Mouse (Mus musculus) CD8-positive naive resting alpha-beta T cell, adult 2 months (primary cell): ENCODE data around the gene Cyp2t4.
A peak's percentile ranks its signal among the peaks of the same experiment; 100 is the strongest.

ENCODE experiments used
- DNase-seq, 2 experiments: peaks; one replicate each; pipeline ENCODE4 v3.0.0; 2022; ENCODE audit warnings: low read depth in 2 of 2, low spot score in 2 of 2

The Cyp2t4 gene

GRCm38 (mm10) chr7:27160921-27161320 lies 7.4 kb downstream of the Cyp2t4 start:
- no peak for DNase-seq

GRCm38 (mm10) chr7:27161744-27162143 lies 8.2 kb downstream of the Cyp2t4 start:
- no peak for DNase-seq

GRCm38 (mm10) chr7:27162780-27163449 lies 9.4 kb downstream of the Cyp2t4 start:
- no peak for DNase-seq

GRCm38 (mm10) chr7:27163450-27163805 lies 9.9 kb downstream of the Cyp2t4 start:
- DNase-seq = no peak

- DNase-seq = no peak
Observed at GRCm38 (mm10) chr7:27164112-27164947, 10.8 kb downstream of the Cyp2t4 start.

- no peak for DNase-seq
Observed at GRCm38 (mm10) chr7:27165007-27165655, 11.6 kb downstream of the Cyp2t4 start.

- no peak for DNase-seq
Observed at GRCm38 (mm10) chr7:27165696-27166095, 12.2 kb downstream of the Cyp2t4 start.

GRCm38 (mm10) chr7:27166229-27166613 lies 12.7 kb downstream of the Cyp2t4 start:
- peak; percentile 67 to 75 for DNase-seq

GRCm38 (mm10) chr7:27166614-27167474 lies 13.3 kb downstream of the Cyp2t4 start, which contains the start of gene Egln2:
Gene Egln2, minus strand, starts transcription at chr7:27166802.
- peak; percentile 92 to 95 for DNase-seq

GRCm38 (mm10) chr7:27167475-27168094 lies 14.1 kb downstream of the Cyp2t4 start:
- no peak for DNase-seq

- DNase-seq = no peak
Observed at GRCm38 (mm10) chr7:27168371-27168770, 14.9 kb downstream of the Cyp2t4 start.

GRCm38 (mm10) chr7:27170981-27171380 lies 17.5 kb downstream of the Cyp2t4 start:
- no peak for DNase-seq

- no peak for DNase-seq
Observed at GRCm38 (mm10) chr7:27174496-27174895, 21.0 kb downstream of the Cyp2t4 start.

- no peak for DNase-seq
Observed at GRCm38 (mm10) chr7:27174896-27175295, 21.4 kb downstream of the Cyp2t4 start.

- no peak for DNase-seq
Observed at GRCm38 (mm10) chr7:27177942-27178323, 24.4 kb downstream of the Cyp2t4 start.

- DNase-seq = peak; percentile 98 to 99
Observed at GRCm38 (mm10) chr7:27178324-27179216, 25.1 kb downstream of the Cyp2t4 start, which contains the start of gene Rab4b. Gene Rab4b, minus strand, starts transcription at chr7:27178896.

- no peak for DNase-seq
Observed at GRCm38 (mm10) chr7:27179217-27179918, 25.9 kb downstream of the Cyp2t4 start.

GRCm38 (mm10) chr7:27180036-27180435 lies 26.5 kb downstream of the Cyp2t4 start:
- no peak for DNase-seq
